In the genomic region with DNA sequence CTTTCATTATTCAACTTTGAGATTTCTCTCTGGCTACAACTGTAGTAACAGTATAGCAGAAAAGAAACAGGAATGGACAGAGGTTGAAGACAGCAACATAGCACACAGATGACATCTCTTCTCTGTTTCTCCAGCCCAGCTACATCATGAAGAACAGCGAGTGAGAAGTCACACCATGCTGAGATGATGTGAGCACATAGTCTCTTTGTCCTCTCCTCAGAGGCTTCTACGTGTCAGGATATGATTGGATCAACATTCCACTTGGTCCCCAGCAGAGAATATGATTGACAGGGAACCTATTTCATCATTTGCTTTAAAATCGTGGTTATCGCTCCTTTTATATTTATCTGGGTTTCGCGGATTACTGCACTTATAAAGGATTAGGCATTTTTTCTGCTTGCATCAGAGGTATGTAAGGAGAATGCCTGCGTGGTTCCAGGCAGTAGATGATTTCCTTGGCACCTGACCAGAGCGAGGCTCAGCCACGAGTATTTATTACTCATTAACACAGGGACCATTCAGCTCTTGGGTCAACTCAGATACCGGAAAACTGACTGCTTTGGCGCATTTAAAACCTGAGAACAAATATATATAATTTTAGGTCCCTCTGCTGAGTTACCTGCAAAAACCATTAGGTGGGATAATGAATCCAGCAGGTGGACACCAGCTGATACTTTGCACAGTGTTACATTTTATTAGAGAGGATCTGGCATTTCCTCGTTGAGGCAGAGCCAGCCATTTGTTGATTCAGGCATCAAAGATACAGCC, we compare ENCODE assay signal across 9 mouse cellular contexts.
DNase-seq lines count a peak whose midpoint lies in the region; ATAC-seq lines count a peak whose summit lies in the region.
"Had no signal": no experiment of that assay in that cellular context is flagged by ENCODE, and none has a peak within 500 bp of the region (broad histone marks: within the 10 kb centered on the region; RNA-seq: fewer than 3 reads in every experiment).

No protein-coding gene starts in this region.

- peak; percentile 76; the same call in 1 of the 2 replicates for ATAC-seq in kidney, embryonic 14.5 days (ENCODE audit: low FRiP score, low TSS enrichment)
- ATAC-seq: forebrain, embryonic 16.5 days had no signal

- no peaks in the 10 kb centered on the region for H3K4me1 ChIP-seq in kidney, embryonic 14.5 days (ENCODE audit: control insufficient read depth, insufficient read depth, low read length)

- no peaks in the 10 kb centered on the region for H3K9me3 ChIP-seq in kidney, embryonic 14.5 days (ENCODE audit: control insufficient read depth, low read length)

- H3K9ac ChIP-seq in kidney, embryonic 14.5 days (ENCODE audit: low read depth, low read length), result no peak overlapping the region

- no peak overlapping the region for H3K4me3 ChIP-seq in kidney, embryonic 14.5 days (ENCODE audit: low read length)

- 57% methylated on average over 12 of the region's 12 CpGs for WGBS in kidney, embryonic 14.5 days

- no peaks in the 10 kb centered on the region for H3K36me3 ChIP-seq in kidney, embryonic 14.5 days (ENCODE audit: control insufficient read depth, insufficient read depth, low read length)

- H3K27me3 ChIP-seq in kidney, embryonic 14.5 days (ENCODE audit: control insufficient read depth, insufficient read depth, low read length), result no peaks in the 10 kb centered on the region

- peak; percentile 13 for DNase-seq in gastrocnemius, postnatal 14 days
- DNase-seq in gastrocnemius, adult 8-10 months (ENCODE audit: low spot score in 2 of 2), result no peak
- DNase-seq in Muller cell, postnatal 12 days (ENCODE audit: inconsistent ontology term), result peak; percentile 84
- DNase-seq in lung, postnatal 10 days, result peak; percentile 56
- no peak for DNase-seq in thymus, postnatal 25 days
- no peak for DNase-seq in spleen, postnatal 36 days (ENCODE audit: low spot score in 2 of 2)
- no peak for DNase-seq in cerebellum, adult 9-11 months

- H3K4me2 ChIP-seq in kidney, embryonic 14.5 days (replicated peaks; ENCODE audit: low read depth, low read length), result no peak overlapping the region

- no peak overlapping the region; the same call in 1 of the 2 replicates for H3K27ac ChIP-seq in kidney, embryonic 14.5 days (ENCODE audit: low read depth, low read length)

- intact Hi-C loops in gastrocnemius, postnatal 14 days (cut with DNase I; ENCODE audit: low total_unique reads), result no loop called here

Comparison
In these comparisons a context has a peak if more than half of its experiments do, and no peak if none do; other contexts are left out.
1. DNase-seq: peak in gastrocnemius, postnatal 14 days (single experiment), Muller cell, postnatal 12 days (single experiment) and lung, postnatal 10 days (single experiment); none in gastrocnemius, adult 8-10 months (0 of 2), thymus, postnatal 25 days (single experiment), spleen, postnatal 36 days (0 of 2) and cerebellum, adult 9-11 months (single experiment).